Mouse (Mus musculus) spleen, postnatal 0 days (tissue): ENCODE data around the gene Asb1. TPM values are rescaled to one million over a fixed set of nuclear protein-coding genes. Genes with fewer than 3 reads are reported as not detected.

Experiments
- polyA plus RNA-seq: library from polyadenylated mRNA; unstranded; fragments of >200 nt; fragmentation: Nextera tagmentation; extraction: Ambion mirVana; gene quantifications from 2 replicates; pipeline ENCODE4 v1.2.1, GENCODE M21; 2015

The Asb1 gene
- polyA plus RNA-seq = 9.2 and 9.4 TPM in 2 replicates

DNA sequence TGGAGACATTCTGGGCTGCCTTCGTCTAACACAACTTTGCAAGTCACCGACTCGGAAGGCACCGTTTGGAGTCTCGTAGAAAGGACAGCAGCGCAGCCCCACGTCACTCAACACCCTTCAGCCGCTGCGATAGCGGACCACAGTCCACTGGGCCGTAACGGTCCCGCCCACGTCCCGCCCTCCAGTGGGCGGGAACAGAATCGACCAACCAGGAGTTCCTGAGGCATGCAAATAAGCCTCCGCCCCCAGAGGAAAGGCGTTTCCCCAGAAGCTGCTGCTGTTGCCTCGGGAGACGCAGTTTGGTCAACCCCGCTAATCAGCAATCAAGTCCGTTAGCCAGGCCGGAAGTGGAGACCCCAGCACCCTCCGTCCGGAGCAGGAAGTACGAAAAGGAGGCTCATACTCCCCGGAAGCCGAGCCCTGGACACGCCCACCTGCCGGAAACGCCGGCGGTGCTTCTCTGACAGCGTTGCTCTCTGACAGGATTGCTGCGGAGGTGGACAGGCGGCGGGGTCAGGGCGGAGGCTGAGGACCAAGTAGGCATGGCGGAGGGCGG is at the start of gene Asb1:
TSS of gene Asb1 (plus strand) at position 274 of the 556 bp plus-strand sequence.

DNA sequence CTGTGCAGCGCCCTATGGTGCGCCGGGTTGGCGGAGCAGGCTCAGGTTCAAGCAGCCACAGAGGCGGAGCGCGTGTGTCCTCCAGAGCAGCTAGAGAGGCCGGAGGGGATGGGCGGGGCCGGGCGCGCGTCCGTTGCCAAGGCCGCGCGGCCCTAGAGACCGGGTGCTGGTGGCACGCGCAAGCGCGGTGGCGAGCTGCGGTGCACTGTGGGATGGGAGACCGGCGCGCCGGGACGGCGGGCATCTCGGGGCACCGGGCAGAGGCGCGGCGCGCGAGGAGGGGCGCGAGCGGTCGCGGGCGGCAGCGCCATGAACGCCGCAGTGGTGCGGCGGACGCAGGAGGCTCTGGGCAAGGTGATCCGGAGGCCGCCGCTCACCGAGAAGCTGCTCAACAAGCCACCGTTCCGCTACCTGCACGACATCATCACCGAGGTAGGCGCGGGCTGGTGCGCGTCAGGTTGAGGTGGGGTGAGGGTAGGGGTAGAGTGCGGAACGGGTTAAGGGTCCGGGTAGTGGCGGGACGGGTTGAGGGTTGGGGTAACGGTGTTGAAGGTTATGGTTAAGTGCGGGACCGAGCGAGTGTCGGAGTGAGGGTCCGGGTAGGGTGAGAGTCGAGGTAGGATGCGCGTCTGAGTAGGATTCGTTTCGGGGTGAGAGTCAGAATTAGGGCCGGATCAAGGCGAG is 45.7 kb upstream of the Asb1 start, which contains the start of gene Traf3ip1:
TSS of gene Traf3ip1 (plus strand) at position 191 of the 684 bp plus-strand sequence.

Other genes with a start within 250 kb of the Asb1 start
- 19.4 and 20.6 TPM in 2 replicates for gene Scly, start 242.2 kb upstream of the Asb1 start, polyA plus RNA-seq
- 0.05 TPM in 1 of 2 replicates, not detected in the other for gene Espnl, start 218.5 kb upstream of the Asb1 start, polyA plus RNA-seq
- 0.30 and 0.41 TPM in 2 replicates for gene Klhl30, start 189.5 kb upstream of the Asb1 start, polyA plus RNA-seq
- 0.96 and 2.9 TPM in 2 replicates for gene Erfe, start 174.1 kb upstream of the Asb1 start, polyA plus RNA-seq
- gene Ilkap, start 141.7 kb upstream of the Asb1 start, polyA plus RNA-seq = 81.5 and 82.0 TPM in 2 replicates
- gene Hes6, start 126.5 kb upstream of the Asb1 start, polyA plus RNA-seq = 23.4 and 31.9 TPM in 2 replicates
- gene Per2, start 81.2 kb upstream of the Asb1 start, polyA plus RNA-seq = 1.6 and 1.9 TPM in 2 replicates
- gene Traf3ip1, start 45.9 kb upstream of the Asb1 start, polyA plus RNA-seq = 3.0 and 3.1 TPM in 2 replicates